Mouse (Mus musculus): ENCODE data around the gene Dmbx1.

GRCm38 (mm10) chr4:115923262-115923880 is 16.4 kb downstream of the Dmbx1 start:
- TF ChIP-seq POLR2A (IDR thresholded peaks at IDR 0.05; ENCODE audit: low read depth, low read length) (no peak), CTCF (IDR thresholded peaks at IDR 0.05; ENCODE audit: extremely low read depth, insufficient read depth, insufficient read length, insufficient replicate concordance) (no peak)
